Mouse (Mus musculus) intestine, embryonic 16.5 days (tissue): ENCODE results near the gene Zkscan16. TPM values are rescaled to one million over a fixed set of nuclear protein-coding genes. Genes with fewer than 3 reads are reported as not detected.

ENCODE experiments used
- ATAC-seq: fragments of 200-750 bp; cut with Nextera tagmentation; 2 replicates; pipeline ENCODE4 v1.8.0; 2017; ENCODE audit warnings: moderate TSS enrichment, moderate library complexity
- H3K27ac ChIP-seq: fragments of 300-500 bp; sonication (generic); 2 replicates; pipeline ENCODE4 v1.5.1; 2014; ENCODE audit warnings: mild to moderate bottlenecking, low read length
- H3K27me3 ChIP-seq: fragments of 300-500 bp; sonication (generic); replicated peaks from 2 replicates; pipeline ENCODE4 v1.6.1; 2014; ENCODE audit warnings: low read length, control low read depth, mixed read lengths; ENCODE audit not compliant: control insufficient read depth, insufficient read depth
- H3K36me3 ChIP-seq: fragments of 300-500 bp; sonication (generic); 2 replicates; pipeline ENCODE4 v1.6.1; 2014; ENCODE audit warnings: low read length, control low read depth; ENCODE audit not compliant: control insufficient read depth, insufficient read depth
- H3K4me1 ChIP-seq: fragments of 300-500 bp; sonication (generic); 2 replicates; pipeline ENCODE4 v1.6.1; 2014; ENCODE audit warnings: low read length, control low read depth, mixed read lengths; ENCODE audit not compliant: control insufficient read depth, insufficient read depth
- H3K4me2 ChIP-seq: fragments of 300-500 bp; sonication (generic); 2 replicates; pipeline ENCODE4 v1.6.1; 2014; ENCODE audit warnings: low read depth, low read length, control low read depth
- H3K4me3 ChIP-seq: fragments of 300-500 bp; sonication (generic); 2 replicates; pipeline ENCODE4 v1.5.1; 2014; ENCODE audit warnings: mild to moderate bottlenecking, low read length
- H3K9ac ChIP-seq: fragments of 300-500 bp; sonication (generic); 2 replicates; pipeline ENCODE4 v1.6.1; 2014; ENCODE audit warnings: low read depth, low read length
- H3K9me3 ChIP-seq: fragments of 300-500 bp; sonication (generic); 2 replicates; pipeline ENCODE4 v1.6.1; 2016; ENCODE audit warnings: low read length, control low read depth; ENCODE audit not compliant: control insufficient read depth
- WGBS: fragments of 180-500 bp; shearing (Covaris S2); extraction: QIAGEN DNeasy Blood & Tissue Kit; methylation state at CpG from one replicate; pipeline ENCODE4 v1.1.7; 2014; 5-methylcytosine and 5-hydroxymethylcytosine counted together
- polyA plus RNA-seq: library from polyadenylated mRNA; unstranded; fragments of >200 nt; fragmentation: Nextera tagmentation; extraction: Ambion mirVana; gene quantifications from 2 replicates; pipeline ENCODE4 v1.2.1, GENCODE M21; 2015

Zkscan16 gene
- polyA plus RNA-seq, 1 experiment from 2014 or later, result 0.16 TPM

- peak within 1 kb of the TSS; percentile 98 for H3K27ac ChIP-seq
- peaks cover 8% of the 10 kb centered on the region for H3K4me1 ChIP-seq
- H3K36me3 ChIP-seq, result no peaks in the 10 kb centered on the region
- H3K9ac ChIP-seq, result peak within 1 kb of the TSS; percentile 97
- H3K4me3 ChIP-seq, result peak within 1 kb of the TSS; percentile 93
- peak; percentile 79 for ATAC-seq
- H3K4me2 ChIP-seq, result peak within 1 kb of the TSS; percentile 77
- H3K9me3 ChIP-seq, result no peaks in the 10 kb centered on the region
- H3K27me3 ChIP-seq, result no peaks in the 10 kb centered on the region
- WGBS, result 4% methylated on average over 43 of the region's 43 CpGs
Observed at GRCm38 (mm10) chr4:58912629-58913335, 30.6 kb upstream of the Zkscan16 start, which contains the start of gene Ecpas. Gene Ecpas (minus strand): TSS chr4:58912749.

DNA sequence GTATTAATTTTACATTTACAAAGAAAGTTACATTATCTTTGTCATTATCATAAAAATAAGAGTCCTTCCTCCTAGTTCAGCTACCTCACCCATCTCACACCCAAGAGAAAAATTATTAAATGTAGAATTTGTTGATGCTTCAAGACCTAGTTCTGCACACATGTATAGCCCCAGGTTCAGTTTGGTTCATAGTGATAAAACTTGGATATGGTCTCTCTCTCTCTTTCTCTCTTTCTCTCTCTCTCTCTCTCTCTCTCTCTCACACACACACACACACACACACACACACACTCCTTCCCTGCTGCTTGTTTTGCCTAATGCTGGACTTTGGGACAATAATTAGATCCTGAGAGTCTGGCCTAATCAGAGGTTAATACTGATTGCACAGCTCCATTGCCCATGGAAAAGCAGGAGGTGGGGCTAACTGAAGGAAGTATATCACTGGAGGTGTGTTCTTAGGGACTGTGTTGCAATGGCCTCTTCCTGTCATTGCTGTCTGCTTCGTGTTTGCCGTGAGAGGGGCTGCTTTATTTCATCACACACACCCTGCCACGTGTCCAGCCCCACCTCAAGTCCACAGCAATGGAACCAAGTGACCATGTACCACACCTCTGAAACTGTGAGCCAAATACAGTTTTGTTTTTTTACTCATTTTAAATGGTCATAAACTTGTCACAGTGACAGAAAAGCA lies 29.9 kb upstream of the Zkscan16 start:
- no peak overlapping the region for H3K27ac ChIP-seq
- WGBS, result 19% methylated on average over 3 of the region's 3 CpGs
- H3K4me2 ChIP-seq, result peak overlapping the region; percentile 77; the same call in 1 of the 2 replicates
- H3K4me3 ChIP-seq, result 0 out of 2 replicates have a peak overlapping the region, but pooled peaks have one; percentile 93
- peak; percentile 69 for ATAC-seq
- H3K9me3 ChIP-seq, result no peaks in the 10 kb centered on the region
- no peaks in the 10 kb centered on the region for H3K27me3 ChIP-seq
- peaks cover 8% of the 10 kb centered on the region for H3K4me1 ChIP-seq
- H3K36me3 ChIP-seq, result no peaks in the 10 kb centered on the region
- no peak overlapping the region for H3K9ac ChIP-seq

DNA sequence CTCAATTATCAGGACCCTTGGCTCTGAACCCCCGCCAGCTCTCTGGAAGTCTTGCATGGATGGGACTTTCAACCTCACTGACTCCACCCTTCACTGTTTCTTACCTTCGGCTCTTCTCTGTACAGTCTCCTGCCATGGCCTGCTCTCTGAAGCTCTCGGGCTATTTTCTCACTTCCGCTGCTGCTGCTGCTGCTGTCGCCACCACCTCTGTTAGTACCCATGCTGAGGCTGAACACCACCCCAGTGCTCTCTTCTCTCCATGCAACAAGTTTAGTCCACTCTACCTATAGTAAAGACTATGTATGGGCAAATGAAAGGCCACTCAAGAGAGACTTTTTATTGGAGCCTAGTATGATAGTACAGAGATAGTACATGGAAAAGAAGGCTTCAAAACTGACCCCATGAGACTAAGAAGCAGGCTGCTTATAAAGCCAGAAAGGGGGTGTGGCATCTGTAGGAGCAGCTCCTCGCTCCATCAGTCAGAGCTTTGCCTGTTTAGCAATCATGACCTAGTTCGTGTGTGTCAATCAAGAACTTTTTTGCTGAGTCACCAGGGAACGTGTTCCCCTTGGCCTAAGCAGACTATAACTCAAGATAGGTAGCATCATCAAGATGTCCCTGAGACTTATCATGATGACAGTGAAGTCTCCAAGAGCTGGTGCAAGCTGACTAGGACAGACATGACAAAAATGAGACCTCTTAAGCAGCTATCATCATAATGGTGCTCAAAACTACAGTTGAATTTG lies 28.2 kb upstream of the Zkscan16 start:
- ATAC-seq, result no peak
- no peak overlapping the region for H3K4me2 ChIP-seq

GRCm38 (mm10) chr4:58923933-58924332 lies 19.5 kb upstream of the Zkscan16 start:
- no peaks in the 10 kb centered on the region for H3K36me3 ChIP-seq
- no peaks in the 10 kb centered on the region for H3K9me3 ChIP-seq
- H3K4me2 ChIP-seq, result no peak overlapping the region
- ATAC-seq, result no peak
- H3K27ac ChIP-seq, result no peak overlapping the region
- no peak overlapping the region for H3K4me3 ChIP-seq
- H3K4me1 ChIP-seq, result no peaks in the 10 kb centered on the region
- 67% methylated on average over 2 of the region's 2 CpGs for WGBS
- H3K27me3 ChIP-seq, result no peaks in the 10 kb centered on the region
- H3K9ac ChIP-seq, result no peak overlapping the region

More for the DNA sequence above, 28.2 kb upstream of the Zkscan16 start:
- Histone ChIP-seq H3K27ac (no peak overlapping the region), H3K9ac (no peak overlapping the region), H3K4me3 (no peak overlapping the region), H3K9me3 (no peaks in the 10 kb centered on the region), H3K4me1 (peaks cover 8% of the 10 kb centered on the region), H3K36me3 (no peaks in the 10 kb centered on the region), H3K27me3 (no peaks in the 10 kb centered on the region)
- WGBS, result 77% methylated on average over 8 of the region's 8 CpGs

GRCm38 (mm10) chr4:58925664-58926063 lies 17.8 kb upstream of the Zkscan16 start:
- Histone ChIP-seq H3K4me1 (no peaks in the 10 kb centered on the region), H3K4me2 (no peak overlapping the region), H3K9ac (no peak overlapping the region), H3K27me3 (no peaks in the 10 kb centered on the region), H3K36me3 (no peaks in the 10 kb centered on the region), H3K4me3 (no peak overlapping the region), H3K9me3 (no peaks in the 10 kb centered on the region), H3K27ac (no peak overlapping the region)
- ATAC-seq, result peak; percentile 59; the same call in 1 of the 2 replicates
- 24% methylated on average over 5 of the region's 5 CpGs for WGBS

GRCm38 (mm10) chr4:58926120-58926519 lies 17.3 kb upstream of the Zkscan16 start:
- Histone ChIP-seq H3K27me3 (no peaks in the 10 kb centered on the region), H3K4me1 (no peaks in the 10 kb centered on the region), H3K36me3 (no peaks in the 10 kb centered on the region), H3K9ac (no peak overlapping the region), H3K4me3 (no peak overlapping the region), H3K27ac (no peak overlapping the region), H3K4me2 (no peak overlapping the region), H3K9me3 (no peaks in the 10 kb centered on the region)
- WGBS, result 23% methylated on average over 2 of the region's 2 CpGs
- 0 out of 2 replicates have a peak, but pooled peaks have one; percentile 28 for ATAC-seq

GRCm38 (mm10) chr4:58927661-58928060 lies 15.8 kb upstream of the Zkscan16 start:
- Histone ChIP-seq H3K9me3 (no peaks in the 10 kb centered on the region), H3K27ac (no peak overlapping the region), H3K4me1 (no peaks in the 10 kb centered on the region), H3K27me3 (no peaks in the 10 kb centered on the region), H3K9ac (no peak overlapping the region), H3K4me3 (no peak overlapping the region), H3K4me2 (no peak overlapping the region), H3K36me3 (no peaks in the 10 kb centered on the region)
- ATAC-seq, result no peak
- WGBS, result 76% methylated on average over 3 of the region's 3 CpGs

DNA sequence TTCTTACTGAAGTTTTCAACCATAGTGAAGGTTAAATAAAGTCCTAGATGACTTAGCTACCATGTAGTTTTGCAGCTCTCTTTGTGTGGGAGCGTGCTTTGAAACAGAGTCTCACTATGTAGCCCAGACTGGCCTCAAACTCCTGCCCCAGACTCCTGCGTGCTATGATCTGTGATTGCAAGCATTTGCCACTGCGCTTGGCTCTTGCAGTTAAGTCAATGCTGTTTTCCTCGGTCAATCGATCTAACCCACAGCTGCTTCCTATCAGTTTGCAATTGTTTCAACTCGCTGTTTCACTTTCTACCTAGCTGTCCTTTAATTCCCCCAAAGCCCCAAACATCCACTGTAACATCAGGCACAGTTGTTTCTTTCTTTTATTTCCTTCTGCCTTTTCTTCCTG lies 10.9 kb upstream of the Zkscan16 start:
- no peaks in the 10 kb centered on the region for H3K36me3 ChIP-seq
- no peak overlapping the region for H3K4me2 ChIP-seq
- no peak for ATAC-seq
- no peaks in the 10 kb centered on the region for H3K27me3 ChIP-seq
- 80% methylated on average over 6 of the region's 6 CpGs for WGBS
- H3K9me3 ChIP-seq, result no peaks in the 10 kb centered on the region
- no peak overlapping the region for H3K9ac ChIP-seq
- no peak overlapping the region for H3K4me3 ChIP-seq
- H3K27ac ChIP-seq, result no peak overlapping the region
- H3K4me1 ChIP-seq, result peaks cover 4% of the 10 kb centered on the region; the same call in 1 of the 2 replicates

DNA sequence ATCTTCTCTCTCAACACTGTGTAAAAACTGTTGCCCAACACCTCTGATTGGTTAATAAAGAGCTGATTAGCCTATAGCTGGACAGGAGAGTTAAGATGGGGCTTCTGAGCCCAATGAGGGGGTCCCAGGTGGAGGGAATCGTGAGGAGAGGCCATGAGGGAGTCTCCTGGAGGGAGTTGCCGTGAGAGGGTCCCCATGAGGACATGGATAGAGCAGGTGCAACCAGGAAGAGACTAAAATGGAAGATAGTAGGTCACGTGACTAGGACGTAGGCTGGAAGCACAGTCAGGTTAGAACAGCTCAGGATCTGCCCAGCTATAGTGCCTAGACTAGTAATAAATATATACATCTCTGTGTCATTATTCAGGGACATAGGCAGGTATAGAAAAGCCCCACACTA lies 9.1 kb upstream of the Zkscan16 start:
- Histone ChIP-seq H3K4me1 (peaks cover 4% of the 10 kb centered on the region; the same call in 1 of the 2 replicates), H3K4me2 (no peak overlapping the region), H3K9me3 (no peaks in the 10 kb centered on the region), H3K36me3 (no peaks in the 10 kb centered on the region), H3K27me3 (no peaks in the 10 kb centered on the region), H3K9ac (no peak overlapping the region), H3K27ac (no peak overlapping the region), H3K4me3 (no peak overlapping the region)
- no peak for ATAC-seq
- 74% methylated on average over 4 of the region's 4 CpGs for WGBS
